Mouse (Mus musculus) liver, embryonic 11.5 days (tissue): ENCODE measurements around the gene Swap70. TPM values are rescaled to one million over a fixed set of nuclear protein-coding genes. Genes with fewer than 3 reads are reported as not detected.
A peak's percentile ranks its signal among the peaks of the same experiment; 100 is the strongest.

Experiments used
- ATAC-seq: fragments of 200-750 bp; cut with Nextera tagmentation; replicated peaks from 2 replicates; pipeline ENCODE4 v1.8.0; 2017; ENCODE audit warnings: moderate number of reproducible peaks, mild to moderate bottlenecking, moderate TSS enrichment, moderate library complexity; ENCODE audit not compliant: low FRiP score
- DNase-seq: peaks from one replicate; pipeline ENCODE4 v3.0.0-alpha.2; 2017; ENCODE audit warnings: low spot score
- H3K27ac ChIP-seq: fragments of 300-500 bp; sonication (generic); 2 replicates; pipeline ENCODE4 v1.5.1; 2014; ENCODE audit warnings: mild to moderate bottlenecking, low read depth, low read length, control low read depth
- H3K27me3 ChIP-seq: fragments of 300-500 bp; sonication (generic); replicated peaks from 2 replicates; pipeline ENCODE4 v1.6.1; 2014; ENCODE audit warnings: low read length, mixed read lengths; ENCODE audit not compliant: control insufficient read depth, insufficient read depth
- H3K36me3 ChIP-seq: fragments of 300-500 bp; sonication (generic); 2 replicates; pipeline ENCODE4 v1.6.1; 2014; ENCODE audit warnings: mild to moderate bottlenecking, low read length, moderate library complexity, mixed read lengths; ENCODE audit not compliant: control insufficient read depth, insufficient read depth
- H3K4me1 ChIP-seq: fragments of 300-500 bp; sonication (generic); replicated peaks from 2 replicates; pipeline ENCODE4 v1.6.1; 2014; ENCODE audit warnings: low read length, mixed read lengths; ENCODE audit not compliant: control insufficient read depth, insufficient read depth
- H3K4me2 ChIP-seq: fragments of 300-500 bp; sonication (generic); 2 replicates; pipeline ENCODE4 v1.6.1; 2014; ENCODE audit warnings: mild to moderate bottlenecking, control low read depth, moderate library complexity
- H3K4me3 ChIP-seq: fragments of 300-500 bp; sonication (generic); 2 replicates; pipeline ENCODE4 v1.5.1; 2014; ENCODE audit warnings: low read depth, low read length, control low read depth
- H3K9ac ChIP-seq: fragments of 300-500 bp; sonication (generic); 2 replicates; pipeline ENCODE4 v1.6.1; 2014; ENCODE audit warnings: low read depth, low read length, control low read depth
- H3K9me3 ChIP-seq: fragments of 300-500 bp; sonication (generic); 2 replicates; pipeline ENCODE4 v1.6.1; 2016; ENCODE audit warnings: low read length, inconsistent platforms, mixed read lengths; ENCODE audit not compliant: control insufficient read depth
- WGBS: fragments of 180-500 bp; shearing (Covaris S2); extraction: QIAGEN DNeasy Blood & Tissue Kit; methylation state at CpG from one replicate; pipeline ENCODE4 v1.1.7; 2014; 5-methylcytosine and 5-hydroxymethylcytosine counted together
- polyA plus RNA-seq: library from polyadenylated mRNA; unstranded; fragments of >200 nt; fragmentation: Nextera tagmentation; extraction: Ambion mirVana; gene quantifications from 2 replicates; pipeline ENCODE4 v1.2.1, GENCODE M21; 2014

Swap70 gene
- 19.6 and 25.3 TPM in 2 replicates for polyA plus RNA-seq

- DNase-seq (peak; percentile 94), ATAC-seq (peak; percentile 99)
- Histone ChIP-seq H3K9ac (peak within 1 kb of the TSS; percentile 95), H3K27me3 (no peaks in the 10 kb centered on the region), H3K27ac (peak within 1 kb of the TSS; percentile 91), H3K36me3 (peaks cover 8% of the 10 kb centered on the region; the same call in 1 of the 2 replicates), H3K4me1 (peaks cover 2% of the 10 kb centered on the region; the same call in 1 of the 2 replicates), H3K4me2 (peak within 1 kb of the TSS; percentile 94), H3K9me3 (no peaks in the 10 kb centered on the region), H3K4me3 (peak within 1 kb of the TSS; percentile 87)
- WGBS = under 1% methylated on average over 72 of the region's 73 CpGs
These were observed at the start of gene Swap70 for GRCm38 (mm10) chr7:110221586-110222481. Swap70 (plus strand) TSS chr7:110221711.

GRCm38 (mm10) chr7:110179208-110179607 lies 42.3 kb upstream of the Swap70 start:
- H3K4me1 ChIP-seq = no peaks in the 10 kb centered on the region
- H3K9ac ChIP-seq = no peak overlapping the region
- H3K27ac ChIP-seq = no peak overlapping the region
- WGBS = 83% methylated on average over 7 of the region's 7 CpGs
- no peak overlapping the region for H3K4me3 ChIP-seq
- ATAC-seq (no peak), DNase-seq (no peak)
- no peaks in the 10 kb centered on the region for H3K9me3 ChIP-seq
- H3K4me2 ChIP-seq = no peak overlapping the region
- no peaks in the 10 kb centered on the region for H3K36me3 ChIP-seq
- no peaks in the 10 kb centered on the region for H3K27me3 ChIP-seq

GRCm38 (mm10) chr7:110180613-110181012 lies 40.9 kb upstream of the Swap70 start:
- no peak for DNase-seq
- Histone ChIP-seq H3K4me3 (no peak overlapping the region), H3K4me2 (no peak overlapping the region), H3K36me3 (no peaks in the 10 kb centered on the region), H3K9ac (no peak overlapping the region), H3K4me1 (no peaks in the 10 kb centered on the region), H3K27me3 (no peaks in the 10 kb centered on the region), H3K9me3 (no peaks in the 10 kb centered on the region), H3K27ac (no peak overlapping the region)
- no peak for ATAC-seq

- Histone ChIP-seq H3K27me3 (no peaks in the 10 kb centered on the region), H3K9ac (no peak overlapping the region), H3K4me2 (no peak overlapping the region), H3K4me1 (no peaks in the 10 kb centered on the region), H3K9me3 (no peaks in the 10 kb centered on the region), H3K27ac (no peak overlapping the region), H3K4me3 (no peak overlapping the region), H3K36me3 (no peaks in the 10 kb centered on the region)
- DNase-seq (no peak), ATAC-seq (no peak)
- 68% methylated on average over 8 of the region's 8 CpGs for WGBS
These were observed 40.1 kb upstream of the Swap70 start for GRCm38 (mm10) chr7:110181446-110181845.

- Histone ChIP-seq H3K9ac (no peak overlapping the region), H3K27ac (no peak overlapping the region), H3K4me3 (no peak overlapping the region), H3K36me3 (no peaks in the 10 kb centered on the region), H3K27me3 (no peaks in the 10 kb centered on the region), H3K4me2 (no peak overlapping the region), H3K4me1 (no peaks in the 10 kb centered on the region), H3K9me3 (no peaks in the 10 kb centered on the region)
- WGBS = 79% methylated on average over 3 of the region's 3 CpGs
- no peak for ATAC-seq
- no peak for DNase-seq
These were observed 36.9 kb upstream of the Swap70 start for GRCm38 (mm10) chr7:110184608-110185007.

GRCm38 (mm10) chr7:110189951-110190350 lies 31.6 kb upstream of the Swap70 start:
- H3K4me3 ChIP-seq = no peak overlapping the region
- H3K9me3 ChIP-seq = no peaks in the 10 kb centered on the region
- no peak overlapping the region for H3K9ac ChIP-seq
- ATAC-seq = no peak
- H3K4me1 ChIP-seq = no peaks in the 10 kb centered on the region
- H3K27me3 ChIP-seq = no peaks in the 10 kb centered on the region
- no peak overlapping the region for H3K27ac ChIP-seq
- no peak for DNase-seq
- WGBS = 50% methylated on average over 7 of the region's 7 CpGs
- no peak overlapping the region for H3K4me2 ChIP-seq
- H3K36me3 ChIP-seq = no peaks in the 10 kb centered on the region

GRCm38 (mm10) chr7:110193186-110193585 lies 28.3 kb upstream of the Swap70 start:
- H3K9ac ChIP-seq = no peak overlapping the region
- ATAC-seq (no peak), DNase-seq (no peak)
- H3K27me3 ChIP-seq = no peaks in the 10 kb centered on the region
- H3K4me2 ChIP-seq = no peak overlapping the region
- H3K4me1 ChIP-seq = no peaks in the 10 kb centered on the region
- WGBS = 87% methylated on average over 3 of the region's 3 CpGs
- no peaks in the 10 kb centered on the region for H3K36me3 ChIP-seq
- no peaks in the 10 kb centered on the region for H3K9me3 ChIP-seq
- no peak overlapping the region for H3K4me3 ChIP-seq
- no peak overlapping the region for H3K27ac ChIP-seq

- Histone ChIP-seq H3K36me3 (no peaks in the 10 kb centered on the region), H3K4me2 (no peak overlapping the region), H3K4me3 (no peak overlapping the region), H3K9ac (no peak overlapping the region), H3K9me3 (no peaks in the 10 kb centered on the region), H3K4me1 (no peaks in the 10 kb centered on the region), H3K27me3 (no peaks in the 10 kb centered on the region), H3K27ac (no peak overlapping the region)
- 71% methylated on average over 7 of the region's 7 CpGs for WGBS
- DNase-seq = no peak
- no peak for ATAC-seq
These were observed 24.3 kb upstream of the Swap70 start for GRCm38 (mm10) chr7:110197176-110197575.

- no peak overlapping the region for H3K9ac ChIP-seq
- WGBS = 88% methylated on average over 6 of the region's 6 CpGs
- H3K27me3 ChIP-seq = no peaks in the 10 kb centered on the region
- DNase-seq = no peak
- no peak for ATAC-seq
- no peak overlapping the region for H3K4me2 ChIP-seq
- H3K9me3 ChIP-seq = no peaks in the 10 kb centered on the region
- no peak overlapping the region for H3K4me3 ChIP-seq
- H3K36me3 ChIP-seq = no peaks in the 10 kb centered on the region
- no peak overlapping the region for H3K27ac ChIP-seq
- no peaks in the 10 kb centered on the region for H3K4me1 ChIP-seq
These were observed 19.6 kb upstream of the Swap70 start for GRCm38 (mm10) chr7:110201933-110202332.
